Mouse (Mus musculus) intestine, embryonic 14.5 days (tissue): ENCODE data around the gene Wdcp. TPM values are rescaled to one million over a fixed set of nuclear protein-coding genes. Genes with fewer than 3 reads are reported as not detected.
A peak's percentile ranks its signal among the peaks of the same experiment; 100 is the strongest.

Experiments
- ATAC-seq: fragments of 200-750 bp; cut with Nextera tagmentation; replicated peaks from 2 replicates; pipeline ENCODE4 v1.8.0; 2017; ENCODE audit warnings: low read depth, moderate number of reproducible peaks, moderate TSS enrichment, moderate library complexity; ENCODE audit not compliant: low FRiP score, low TSS enrichment
- DNase-seq: peaks from one replicate; pipeline ENCODE4 v3.0.0-alpha.2; 2018; ENCODE audit warnings: low spot score
- H3K27ac ChIP-seq: fragments of 300-500 bp; sonication (generic); 2 replicates; pipeline ENCODE4 v1.5.1; 2014; ENCODE audit warnings: low read depth, mild to moderate bottlenecking, control low read depth
- H3K27me3 ChIP-seq: fragments of 300-500 bp; sonication (generic); replicated peaks from 2 replicates; pipeline ENCODE4 v1.6.1; 2014; ENCODE audit warnings: low read length, control low read depth; ENCODE audit not compliant: control insufficient read depth, insufficient read depth
- H3K36me3 ChIP-seq: fragments of 300-500 bp; sonication (generic); 2 replicates; pipeline ENCODE4 v1.6.1; 2014; ENCODE audit warnings: low read length, control low read depth; ENCODE audit not compliant: control insufficient read depth, insufficient read depth
- H3K4me1 ChIP-seq: fragments of 300-500 bp; sonication (generic); replicated peaks from 2 replicates; pipeline ENCODE4 v1.6.1; 2014; ENCODE audit warnings: low read length, control low read depth, mixed read lengths; ENCODE audit not compliant: control insufficient read depth, insufficient read depth
- H3K4me2 ChIP-seq: fragments of 300-500 bp; sonication (generic); 2 replicates; pipeline ENCODE4 v1.6.1; 2014; ENCODE audit warnings: low read length
- H3K4me3 ChIP-seq: fragments of 300-500 bp; sonication (generic); 2 replicates; pipeline ENCODE4 v1.5.1; 2014; ENCODE audit warnings: low read depth, low read length, control low read depth, mixed read lengths
- H3K9ac ChIP-seq: fragments of 300-500 bp; sonication (generic); 2 replicates; pipeline ENCODE4 v1.6.1; 2014; ENCODE audit warnings: mild to moderate bottlenecking, low read length
- H3K9me3 ChIP-seq: fragments of 300-500 bp; sonication (generic); 2 replicates; pipeline ENCODE4 v1.6.1; 2016; ENCODE audit warnings: low read length, control low read depth; ENCODE audit not compliant: control insufficient read depth
- WGBS: fragments of 180-500 bp; shearing (Covaris S2); extraction: QIAGEN DNeasy Blood & Tissue Kit; methylation state at CpG from one replicate; pipeline ENCODE4 v1.1.7; 2014; 5-methylcytosine and 5-hydroxymethylcytosine counted together
- polyA plus RNA-seq: library from polyadenylated mRNA; unstranded; fragments of >200 nt; fragmentation: Nextera tagmentation; extraction: Ambion mirVana; gene quantifications from 2 replicates; pipeline ENCODE4 v1.2.1, GENCODE M21; 2014

Wdcp gene
- polyA plus RNA-seq, 1 experiment from 2014 or later, result 15.0 TPM

DNA sequence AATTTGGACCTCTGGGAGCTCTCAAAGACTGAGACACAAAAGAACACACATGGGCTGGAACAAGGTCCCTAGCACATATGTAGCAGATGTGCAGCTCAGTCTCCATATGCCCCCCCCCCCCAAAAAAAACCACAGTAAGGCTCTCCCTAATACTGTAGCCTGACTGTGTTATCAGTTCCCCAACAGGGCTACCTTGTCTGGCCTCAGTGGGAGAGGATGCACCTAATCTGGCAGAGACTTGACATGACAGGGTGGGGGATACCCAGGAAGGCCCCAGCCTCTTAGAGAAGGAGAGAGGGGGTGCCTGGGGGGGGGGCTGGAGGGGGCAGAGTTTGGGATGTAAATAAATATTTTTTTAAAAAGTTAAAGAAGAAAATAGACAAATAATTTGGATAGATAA is 45.6 kb downstream of the Wdcp start:
- Histone ChIP-seq H3K9ac (no peak overlapping the region), H3K36me3 (peaks cover 10% of the 10 kb centered on the region), H3K4me1 (no peaks in the 10 kb centered on the region), H3K9me3 (no peaks in the 10 kb centered on the region), H3K27ac (no peak overlapping the region), H3K4me2 (no peak overlapping the region), H3K4me3 (no peak overlapping the region), H3K27me3 (no peaks in the 10 kb centered on the region)
- no peak for ATAC-seq
- no peak for DNase-seq

DNA sequence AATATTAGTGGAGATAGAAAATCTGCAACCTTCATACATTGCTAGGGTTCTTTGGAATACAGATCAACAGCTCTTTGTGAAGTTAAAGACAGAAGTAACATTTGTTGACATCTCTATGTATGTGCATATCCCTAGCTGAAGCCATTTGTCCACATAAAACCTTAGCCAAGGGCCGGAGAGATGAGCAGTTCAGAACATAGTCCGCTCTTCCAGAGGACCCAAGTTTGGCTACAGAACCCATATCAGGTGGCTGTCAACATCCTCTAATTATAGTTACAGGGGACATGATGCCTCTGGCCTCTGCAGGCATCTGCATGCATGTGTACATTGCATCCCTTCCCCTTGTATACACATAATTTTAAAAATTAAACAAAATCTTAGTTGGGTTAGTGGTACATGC is 46.1 kb downstream of the Wdcp start:
- Histone ChIP-seq H3K36me3 (peaks cover 13% of the 10 kb centered on the region), H3K27ac (no peak overlapping the region), H3K4me3 (no peak overlapping the region), H3K9me3 (no peaks in the 10 kb centered on the region), H3K27me3 (no peaks in the 10 kb centered on the region), H3K9ac (no peak overlapping the region), H3K4me1 (no peaks in the 10 kb centered on the region), H3K4me2 (no peak overlapping the region)
- ATAC-seq (no peak), DNase-seq (no peak)
- 91% methylated on average over 2 of the region's 2 CpGs for WGBS

DNA sequence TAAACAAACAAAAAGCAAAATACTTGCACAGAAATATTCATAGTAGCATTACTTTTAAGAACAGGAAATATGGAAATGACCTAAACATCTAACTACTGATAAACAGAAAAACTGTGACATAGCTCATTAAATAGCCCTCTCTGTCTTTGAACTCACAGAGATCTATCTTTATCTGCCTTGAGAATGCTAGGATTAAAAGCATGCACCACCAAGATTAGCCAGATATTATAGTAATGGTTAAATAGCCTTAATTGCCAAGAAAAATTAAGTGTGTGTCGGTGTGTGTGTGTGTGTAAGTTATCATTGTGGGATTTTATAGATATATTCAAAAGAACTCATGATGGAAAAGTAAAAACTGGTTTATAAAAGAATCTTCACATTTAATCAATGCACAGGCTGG is 46.8 kb downstream of the Wdcp start:
- no peaks in the 10 kb centered on the region for H3K9me3 ChIP-seq
- WGBS, result 93% methylated on average over 1 of the region's 1 CpGs
- no peak overlapping the region for H3K27ac ChIP-seq
- H3K4me1 ChIP-seq, result no peaks in the 10 kb centered on the region
- H3K4me3 ChIP-seq, result no peak overlapping the region
- H3K9ac ChIP-seq, result no peak overlapping the region
- ATAC-seq (no peak), DNase-seq (no peak)
- peaks cover 14% of the 10 kb centered on the region for H3K36me3 ChIP-seq
- H3K27me3 ChIP-seq, result no peaks in the 10 kb centered on the region
- H3K4me2 ChIP-seq, result no peak overlapping the region

GRCm38 (mm10) chr12:4898024-4898423 is 54.9 kb downstream of the Wdcp start:
- peaks cover 8% of the 10 kb centered on the region; the same call in 1 of the 2 replicates for H3K36me3 ChIP-seq
- no peaks in the 10 kb centered on the region for H3K27me3 ChIP-seq
- WGBS, result 96% methylated on average over 5 of the region's 5 CpGs
- H3K9ac ChIP-seq, result no peak overlapping the region
- no peaks in the 10 kb centered on the region for H3K4me1 ChIP-seq
- H3K4me2 ChIP-seq, result no peak overlapping the region
- ATAC-seq, result no peak
- H3K27ac ChIP-seq, result no peak overlapping the region
- no peaks in the 10 kb centered on the region for H3K9me3 ChIP-seq
- no peak overlapping the region for H3K4me3 ChIP-seq
- DNase-seq, result no peak

DNA sequence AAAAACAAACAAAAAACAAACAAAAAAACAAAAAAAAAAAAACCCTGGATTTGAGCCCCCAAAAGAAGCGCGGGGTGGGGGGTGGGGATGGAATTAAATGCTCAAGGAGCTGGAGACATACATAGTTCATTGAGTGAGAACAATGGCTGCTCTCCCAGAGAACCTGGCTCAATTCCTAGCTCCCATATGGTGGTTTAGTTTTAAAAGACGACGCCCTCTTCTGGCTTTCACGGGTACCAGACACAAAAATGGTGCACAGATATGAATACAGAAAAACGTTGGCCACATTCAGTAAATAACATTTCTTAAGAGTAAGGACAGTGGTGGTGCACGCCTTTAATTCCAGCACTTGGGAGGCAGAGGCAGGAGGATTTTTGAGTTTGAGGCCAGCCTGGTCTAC is 62.8 kb downstream of the Wdcp start:
- Histone ChIP-seq H3K27ac (no peak overlapping the region), H3K9me3 (no peaks in the 10 kb centered on the region), H3K9ac (no peak overlapping the region), H3K4me1 (no peaks in the 10 kb centered on the region), H3K4me2 (no peak overlapping the region), H3K27me3 (no peaks in the 10 kb centered on the region), H3K4me3 (no peak overlapping the region), H3K36me3 (no peaks in the 10 kb centered on the region)
- DNase-seq (no peak), ATAC-seq (no peak)
- WGBS, result 89% methylated on average over 7 of the region's 7 CpGs

GRCm38 (mm10) chr12:4906476-4906875 is 63.4 kb downstream of the Wdcp start:
- no peak for DNase-seq
- Histone ChIP-seq H3K4me2 (peak overlapping the region; percentile 73), H3K4me3 (peak overlapping the region; percentile 55), H3K9me3 (no peaks in the 10 kb centered on the region), H3K4me1 (no peaks in the 10 kb centered on the region), H3K36me3 (no peaks in the 10 kb centered on the region), H3K27me3 (no peaks in the 10 kb centered on the region), H3K9ac (peak overlapping the region; percentile 74; the same call in 1 of the 2 replicates), H3K27ac (no peak overlapping the region)
- no peak for ATAC-seq
- WGBS, result 43% methylated on average over 7 of the region's 7 CpGs

DNA sequence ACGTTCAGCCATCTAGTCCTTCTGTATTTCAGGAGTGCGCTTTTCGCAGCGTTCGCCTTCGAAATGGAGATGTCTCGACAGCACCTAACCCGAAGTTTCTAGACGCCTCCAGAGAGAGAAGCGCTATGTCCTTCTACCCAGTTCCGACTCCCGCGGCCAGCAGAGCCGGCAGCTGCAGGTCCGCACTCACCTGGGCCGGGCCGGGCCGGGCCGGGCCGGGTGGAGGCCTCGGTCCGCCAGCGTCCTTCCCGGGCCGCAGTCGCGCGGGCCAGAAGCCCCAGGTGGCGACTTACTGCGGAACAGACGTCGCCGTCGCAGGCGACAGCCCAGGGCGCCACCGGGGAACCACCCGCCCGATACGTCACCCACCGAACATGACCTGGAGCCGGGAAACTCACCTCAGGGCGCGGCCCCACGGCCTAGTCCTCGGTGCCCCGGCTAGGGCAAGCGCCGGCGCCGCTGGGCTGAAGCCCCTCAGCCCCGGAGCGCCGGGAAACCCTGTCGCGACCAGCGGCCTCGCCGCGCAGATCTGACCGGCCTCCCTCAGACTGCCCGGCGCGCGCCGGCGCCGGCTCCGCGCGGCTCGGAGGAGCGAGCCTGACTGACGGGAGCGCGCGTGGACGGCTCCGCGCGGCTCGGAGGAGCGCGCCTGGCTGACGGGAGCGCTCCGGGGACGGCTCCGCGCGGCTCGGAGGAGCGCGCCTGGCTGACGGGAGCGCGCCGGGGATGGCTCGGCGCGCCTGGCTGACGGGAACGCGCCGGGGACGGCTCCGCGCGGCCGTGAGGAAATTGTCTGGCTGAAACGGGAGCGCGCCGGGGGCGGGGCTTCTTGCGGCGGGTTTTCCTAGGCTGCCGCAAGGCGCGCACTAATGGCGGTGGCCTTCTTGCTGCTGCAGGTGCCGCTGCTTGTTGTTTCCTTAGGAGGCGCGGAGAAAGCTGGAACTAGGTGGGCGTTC is 64.1 kb downstream of the Wdcp start, which contains the start of gene Ubxn2a:
Gene Ubxn2a, minus strand, starts transcription at position 755 of the 956 bp plus-strand sequence.
- Histone ChIP-seq H3K4me1 (no peaks in the 10 kb centered on the region), H3K4me2 (peak within 1 kb of the TSS; percentile 73), H3K36me3 (no peaks in the 10 kb centered on the region), H3K4me3 (peak within 1 kb of the TSS; percentile 55), H3K27me3 (no peaks in the 10 kb centered on the region), H3K9ac (peak within 1 kb of the TSS; percentile 74), H3K27ac (peak within 1 kb of the TSS; percentile 81), H3K9me3 (no peaks in the 10 kb centered on the region)
- WGBS, result under 1% methylated on average over 121 of the region's 125 CpGs
- ATAC-seq, result peak; percentile 93
- DNase-seq, result peak; percentile 95

- H3K9ac ChIP-seq, result no peak overlapping the region
- WGBS, result 83% methylated on average over 7 of the region's 7 CpGs
- no peak overlapping the region for H3K27ac ChIP-seq
- H3K9me3 ChIP-seq, result no peaks in the 10 kb centered on the region
- no peak overlapping the region for H3K4me2 ChIP-seq
- H3K4me1 ChIP-seq, result no peaks in the 10 kb centered on the region
- no peaks in the 10 kb centered on the region for H3K27me3 ChIP-seq
- no peak overlapping the region; the same call in 1 of the 2 replicates for H3K4me3 ChIP-seq
- ATAC-seq, result no peak
- H3K36me3 ChIP-seq, result no peaks in the 10 kb centered on the region
- DNase-seq, result no peak
These were observed 65.3 kb downstream of the Wdcp start for GRCm38 (mm10) chr12:4908391-4908790.
